Mouse (Mus musculus) urinary bladder, postnatal 14 days (tissue): ENCODE measurements around the gene Pou2f3.

Experiments used
- DNase-seq: peaks from one replicate; pipeline ENCODE4 v3.0.0; 2021; ENCODE audit warnings: low spot score

The Pou2f3 gene

DNA sequence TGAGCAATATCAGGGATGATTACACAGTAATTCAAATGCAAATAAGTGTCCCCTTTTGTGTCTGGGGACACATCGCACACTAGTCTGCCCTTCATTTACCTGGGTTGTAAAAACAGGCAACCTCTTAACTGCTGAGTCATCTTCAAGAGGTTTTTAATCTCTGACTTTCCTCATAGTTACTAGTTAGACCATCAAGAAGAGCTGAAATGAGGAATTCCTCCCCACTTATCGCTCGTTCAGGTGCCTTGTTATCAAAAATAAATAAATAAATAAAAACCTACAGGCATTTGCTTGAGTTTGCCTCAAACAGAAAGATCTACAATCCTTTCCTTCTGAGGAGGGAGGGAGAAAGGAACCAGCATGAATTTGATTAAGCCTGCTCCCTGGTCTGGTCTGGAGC, 101.4 kb downstream of the Pou2f3 start:
- no peak for DNase-seq

DNA sequence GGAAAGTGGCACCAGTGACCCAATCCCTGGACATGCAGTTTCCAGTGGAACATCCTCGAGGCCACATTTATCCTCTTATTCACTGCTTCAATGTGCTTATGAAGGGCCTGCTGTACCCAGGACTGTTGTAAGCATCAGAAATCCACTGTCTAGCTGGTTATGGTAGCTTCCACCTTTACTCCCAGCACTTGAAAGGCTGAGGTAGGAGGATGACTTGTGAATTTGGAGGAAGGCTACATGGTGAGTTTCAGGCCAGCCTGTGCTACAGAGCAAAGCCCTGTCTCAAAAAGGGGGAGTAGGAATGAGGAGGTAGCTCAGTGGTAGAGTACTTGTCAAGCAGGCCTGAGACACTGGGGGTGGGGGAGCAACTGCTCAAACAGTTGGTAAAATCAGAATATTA, 102.1 kb downstream of the Pou2f3 start:
- DNase-seq, result no peak

GRCm38 (mm10) chr9:43107555-43107954, 102.6 kb downstream of the Pou2f3 start:
- no peak for DNase-seq

DNA sequence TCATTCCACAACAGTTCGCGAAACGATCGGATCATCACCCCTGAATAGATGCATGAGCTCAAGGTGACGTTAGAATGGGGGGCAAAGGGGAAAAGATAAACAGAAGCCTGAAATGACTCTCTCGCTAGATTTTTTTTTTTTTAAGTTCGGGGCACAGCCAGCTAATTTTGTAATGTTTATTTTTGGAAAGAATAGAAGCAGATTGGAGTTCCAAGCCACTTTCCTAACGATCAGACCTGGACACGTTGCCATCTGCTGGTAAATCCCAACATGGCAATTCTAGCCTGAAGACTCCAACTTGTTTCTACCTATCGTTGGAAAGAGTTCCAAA, 103.0 kb downstream of the Pou2f3 start, which contains the start of gene Arhgef12:
Gene Arhgef12, minus strand, starts transcription at position 53 of the 331 bp plus-strand sequence.
- peak; percentile 53 for DNase-seq

GRCm38 (mm10) chr9:43106426-43107186, 103.6 kb downstream of the Pou2f3 start:
- DNase-seq, result peak; percentile 34

DNA sequence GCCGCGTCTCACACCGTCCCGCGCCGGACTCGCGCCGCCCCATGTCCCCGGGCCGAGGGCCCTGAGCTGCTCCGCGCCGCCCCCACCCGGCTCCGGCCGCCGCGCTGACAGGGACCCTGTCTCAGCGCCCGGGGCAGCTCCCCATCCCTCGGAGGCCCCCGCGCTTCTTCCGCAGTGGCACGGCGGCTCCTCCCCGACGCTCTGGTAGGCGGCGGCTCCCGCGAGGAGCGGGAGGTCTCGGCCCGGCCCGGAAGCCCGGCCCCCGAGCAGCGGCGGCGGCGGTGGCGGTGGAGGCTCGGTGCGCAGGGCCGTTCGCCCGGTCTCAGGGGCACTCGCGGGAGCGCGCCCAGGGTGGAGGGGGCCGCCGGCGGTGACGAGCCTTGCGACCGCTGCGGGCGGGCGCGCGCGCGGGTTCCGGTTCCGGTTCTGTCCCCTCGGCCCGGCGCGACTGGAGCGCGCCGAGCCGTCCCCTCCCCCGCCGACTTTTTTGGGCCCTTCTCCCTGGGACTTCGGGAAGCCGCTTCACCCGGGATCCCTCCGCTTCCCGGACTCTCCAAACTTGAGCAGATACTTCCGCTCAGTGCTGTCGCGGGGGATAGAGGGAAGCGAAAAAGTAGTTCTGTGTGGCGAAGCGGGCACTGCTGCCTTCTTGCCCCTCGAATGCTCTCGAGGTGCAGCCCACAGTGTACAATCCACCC, 104.4 kb downstream of the Pou2f3 start:
- DNase-seq, result peak; percentile 94

GRCm38 (mm10) chr9:43104873-43105663, 105.1 kb downstream of the Pou2f3 start:
- DNase-seq, result peak; percentile 35

DNA sequence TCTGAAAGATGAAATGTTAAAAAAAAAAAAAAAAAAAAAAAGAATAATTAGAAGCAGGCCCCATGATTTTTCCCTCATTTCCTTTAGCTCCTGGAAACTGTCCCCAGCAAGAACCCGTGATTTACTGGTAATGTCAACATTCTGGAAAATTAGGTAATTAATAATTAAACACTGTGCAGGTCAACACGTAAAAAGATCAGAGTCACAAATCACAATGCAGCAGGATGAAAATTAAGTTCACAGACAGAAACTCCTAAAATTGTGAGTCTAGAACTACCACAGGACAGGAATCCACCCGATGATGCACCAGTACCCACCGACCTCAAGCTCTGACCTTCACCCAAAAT, 105.7 kb downstream of the Pou2f3 start:
- DNase-seq, result no peak

- no peak for DNase-seq
Observed at GRCm38 (mm10) chr9:43103675-43104299, 106.4 kb downstream of the Pou2f3 start.

DNA sequence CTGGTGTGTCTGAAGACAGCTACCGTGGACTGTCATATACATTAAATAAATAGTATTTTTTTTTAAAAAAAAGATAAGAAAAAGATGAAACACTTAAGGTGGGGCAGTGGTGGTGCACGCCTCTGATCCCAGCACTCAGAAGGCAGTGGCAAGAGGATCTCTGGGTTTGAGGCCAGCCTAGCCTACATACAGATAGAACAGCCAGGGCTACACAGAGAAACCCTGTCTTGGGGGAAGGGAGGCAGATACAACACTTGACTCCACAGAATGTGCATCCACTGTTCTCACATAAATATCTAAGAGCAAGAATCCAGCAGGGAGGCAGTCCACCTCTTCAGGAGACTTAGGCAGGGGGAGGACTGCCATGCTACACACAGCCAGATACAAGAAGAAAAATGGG, 107.2 kb downstream of the Pou2f3 start:
- no peak for DNase-seq

DNA sequence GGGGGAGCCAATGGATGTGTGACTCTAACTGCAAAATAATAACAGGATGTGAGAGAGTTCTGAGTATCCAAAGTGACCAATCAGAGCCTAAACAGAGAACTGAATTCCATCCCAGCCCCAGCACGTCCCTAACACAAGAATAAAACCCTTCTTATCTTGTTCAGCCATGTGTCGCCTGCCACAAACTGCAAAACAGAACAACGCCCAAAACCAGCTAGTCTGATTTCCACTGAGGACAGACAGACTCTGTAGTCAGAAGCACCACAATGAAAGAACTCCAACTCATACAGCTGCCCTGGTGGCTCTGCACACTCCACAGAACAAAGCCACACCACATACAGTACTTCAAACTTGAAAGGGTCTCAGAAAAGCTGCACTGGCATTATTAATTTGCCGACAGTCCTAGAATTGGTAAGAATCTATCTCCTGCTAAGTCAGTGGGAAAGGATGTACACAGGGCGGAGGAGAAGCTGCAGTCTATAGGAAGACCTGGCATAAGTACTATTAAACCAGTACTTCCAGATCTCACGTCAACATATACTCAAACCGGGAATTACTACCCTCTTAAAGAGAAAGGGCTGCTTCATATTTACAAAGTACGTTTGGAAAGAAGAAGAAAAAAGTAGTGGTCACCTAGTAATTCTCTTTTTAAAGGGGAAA, 108.1 kb downstream of the Pou2f3 start:
- DNase-seq, result no peak

GRCm38 (mm10) chr9:43098922-43099321, 111.2 kb downstream of the Pou2f3 start:
- DNase-seq, result no peak

GRCm38 (mm10) chr9:43097801-43098557, 112.2 kb downstream of the Pou2f3 start:
- DNase-seq, result no peak

- no peak for DNase-seq
Observed at GRCm38 (mm10) chr9:43096337-43096736, 113.8 kb downstream of the Pou2f3 start.

DNA sequence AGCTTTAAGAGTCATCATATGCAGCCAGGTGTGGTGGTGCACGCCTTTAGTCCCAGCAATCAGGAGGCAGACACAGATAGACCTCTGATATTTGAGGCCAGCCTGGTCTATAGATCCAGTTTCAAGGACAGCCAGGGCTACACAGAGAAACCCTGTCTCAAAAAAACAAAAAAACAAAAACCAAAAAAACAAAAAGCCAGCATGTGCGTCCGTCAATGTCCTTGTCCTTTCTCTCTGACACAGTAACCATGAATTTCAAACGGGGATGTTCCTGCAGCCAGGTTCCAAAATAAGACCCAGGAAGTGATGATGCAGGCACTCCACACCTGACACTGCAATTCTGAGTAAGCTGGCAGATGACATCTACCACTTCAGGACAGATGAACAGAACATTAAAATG, 115.3 kb downstream of the Pou2f3 start:
- no peak for DNase-seq

- no peak for DNase-seq
Observed at GRCm38 (mm10) chr9:43093803-43094202, 116.4 kb downstream of the Pou2f3 start.

DNA sequence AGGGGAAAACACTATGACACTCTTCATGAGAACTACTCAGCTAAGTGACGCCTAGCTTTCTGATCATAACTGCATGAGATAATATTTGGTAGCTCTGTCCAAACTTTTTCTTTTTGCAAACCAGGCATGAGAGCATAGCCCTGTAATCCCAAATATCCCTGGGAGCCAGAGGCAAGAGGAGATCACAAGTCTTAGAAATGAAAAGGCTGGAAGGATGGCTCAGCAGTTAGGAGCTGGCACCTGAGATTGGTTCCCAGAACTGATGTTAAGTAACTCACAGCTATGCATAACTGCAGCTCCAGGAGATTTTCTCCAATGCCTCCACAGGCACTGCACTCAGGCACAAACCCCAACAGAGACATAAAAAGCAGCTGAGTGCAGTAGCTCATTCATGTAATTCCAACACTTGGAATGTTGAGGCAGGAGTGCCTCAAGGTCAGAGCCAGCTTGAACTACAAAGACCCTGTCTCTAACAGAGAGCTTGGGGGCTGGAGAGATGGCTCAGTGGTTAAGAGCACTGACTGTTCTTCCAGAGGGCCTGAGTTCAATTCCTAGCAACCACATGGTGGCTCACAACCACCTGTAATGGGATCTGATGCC, 124.4 kb downstream of the Pou2f3 start:
- DNase-seq, result no peak

DNA sequence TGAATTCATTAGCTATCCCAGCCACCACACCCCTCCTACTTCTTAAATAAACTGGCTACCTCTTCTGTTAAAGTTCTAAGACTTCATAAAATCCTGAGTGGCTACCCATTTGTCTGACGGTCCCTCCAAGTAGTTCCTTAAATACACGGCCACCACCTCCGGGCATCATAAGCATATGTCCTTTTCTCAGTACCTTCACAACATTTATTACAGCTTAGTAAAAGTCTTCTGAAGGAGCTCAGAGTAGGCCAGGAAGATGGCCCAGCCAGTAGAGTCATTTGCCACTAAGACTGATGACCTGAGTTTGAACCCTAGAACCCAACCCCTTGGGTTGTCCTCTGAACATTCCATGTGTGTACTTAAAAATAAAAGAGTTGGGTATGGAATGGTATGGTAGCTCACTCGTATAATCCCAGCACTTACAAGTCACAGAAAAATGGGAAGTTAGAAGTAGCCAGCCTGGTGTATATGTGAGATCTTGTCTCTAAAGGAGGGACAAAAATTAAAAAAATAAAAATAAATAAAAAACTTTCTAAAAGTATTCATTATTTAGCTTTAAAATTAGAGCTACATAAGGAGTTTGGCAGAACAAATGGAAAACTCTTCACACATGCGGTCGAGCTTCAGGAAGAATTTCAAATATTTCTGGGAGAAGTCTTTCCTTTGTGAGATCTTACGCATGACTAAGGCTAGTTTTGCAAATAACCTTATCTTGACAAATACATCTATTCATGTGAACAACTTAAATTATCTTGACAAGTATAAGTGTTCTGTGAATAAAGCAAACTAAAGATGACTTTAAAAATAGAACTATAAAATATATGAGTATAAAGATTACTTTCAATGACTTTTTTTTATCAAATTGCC, 125.4 kb downstream of the Pou2f3 start:
- DNase-seq, result no peak

GRCm38 (mm10) chr9:43083441-43084055, 126.6 kb downstream of the Pou2f3 start:
- DNase-seq, result no peak
